Mouse (Mus musculus) C2C12 (cell line): Measurements from ENCODE around the gene Sept14. TPM values are rescaled to one million over a fixed set of nuclear protein-coding genes. Genes with fewer than 3 reads are reported as not detected.

Experiments used
- H3K27me3 ChIP-seq: one replicate; pipeline ENCODE4 v1.6.1; 2011; ENCODE audit not compliant: control insufficient read depth, insufficient read depth, insufficient read length
- H3K36me3 ChIP-seq: one replicate; pipeline ENCODE4 v1.6.1; 2011; ENCODE audit not compliant: control insufficient read depth, insufficient read depth
- H3K4me3 ChIP-seq: one replicate; pipeline ENCODE4 v1.5.1; 2011; ENCODE audit warnings: mild to moderate bottlenecking, control low read depth; ENCODE audit not compliant: poor library complexity, insufficient read depth, severe bottlenecking
- H3K79me2 ChIP-seq: one replicate; pipeline ENCODE4 v1.6.1; 2011; ENCODE audit not compliant: control insufficient read depth, insufficient read depth
- H3K79me3 ChIP-seq: one replicate; pipeline ENCODE4 v1.6.1; 2011; ENCODE audit warnings: low read depth, control low read depth
- H3ac ChIP-seq: one replicate; pipeline ENCODE3; 2011; ENCODE audit warnings: low read depth; ENCODE audit not compliant: control insufficient read depth, insufficient read length
- CEBPB ChIP-seq: IDR thresholded peaks from one replicate; pipeline ENCODE4 v1.6.1; 2011; ENCODE audit warnings: low read depth, mild to moderate bottlenecking, control low read depth, moderate library complexity
- CTCF ChIP-seq: IDR thresholded peaks from one replicate; pipeline ENCODE4 v1.5.1; 2011; ENCODE audit not compliant: control insufficient read depth, insufficient read depth, insufficient read length
- FOSL1 ChIP-seq: IDR thresholded peaks from one replicate; pipeline ENCODE4 v1.8.0; 2011; ENCODE audit warnings: mild to moderate bottlenecking, low read length; ENCODE audit not compliant: poor library complexity, insufficient read depth, severe bottlenecking
- MAX ChIP-seq: IDR thresholded peaks from one replicate; pipeline ENCODE4 v1.6.1; 2011; ENCODE audit warnings: mild to moderate bottlenecking, control low read depth
- MYOD1 ChIP-seq: IDR thresholded peaks from one replicate; pipeline ENCODE4 v1.6.1; 2011; ENCODE audit warnings: low read depth; ENCODE audit not compliant: control insufficient read depth, insufficient read length
- MYOG ChIP-seq: IDR thresholded peaks from one replicate; pipeline ENCODE4 v1.6.1; 2011; ENCODE audit not compliant: control insufficient read depth, insufficient read length; ENCODE audit errors: extremely low read depth
- USF1 ChIP-seq: IDR thresholded peaks from one replicate; pipeline ENCODE4 v1.6.1; 2011; ENCODE audit warnings: low read depth, mild to moderate bottlenecking, control low read depth, moderate library complexity
- polyA plus RNA-seq: library from polyadenylated mRNA; unstranded; fragments of >200 nt; fragmentation: generic; extraction: Trizol; gene quantifications from one replicate; pipeline ENCODE4 v1.2.1, GENCODE M21; 2012; ENCODE audit warnings: missing spikeins

The Sept14 gene
- polyA plus RNA-seq, 1 experiment: not detected

DNA sequence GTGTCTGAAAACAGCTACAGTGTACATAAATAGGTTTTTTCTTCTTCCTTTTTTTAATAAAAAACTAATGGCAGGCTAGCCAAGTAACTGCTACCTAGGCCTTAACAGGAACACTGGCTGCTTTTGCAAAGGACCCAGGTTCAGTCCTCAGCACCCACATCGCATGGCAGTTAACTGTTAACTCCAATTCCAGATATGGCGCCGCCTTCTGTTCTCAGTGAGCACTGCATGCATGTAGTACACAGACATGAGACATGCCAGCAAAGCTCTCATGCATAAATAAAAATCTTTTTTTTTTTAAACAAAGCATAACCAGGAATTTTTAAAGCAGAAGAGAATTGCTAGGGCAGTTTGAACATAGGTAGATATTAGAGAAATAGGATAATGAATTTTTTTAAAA is 11.9 kb upstream of the Sept14 start:
- no peak overlapping the region for H3ac ChIP-seq
- peaks cover 21% of the 10 kb centered on the region for H3K79me2 ChIP-seq
- TF ChIP-seq CEBPB (no peak), USF1 (no peak), MYOD1 (no peak), FOSL1 (no peak), CTCF (no peak), MAX (no peak), MYOG (no peak)
- peaks cover 36% of the 10 kb centered on the region for H3K36me3 ChIP-seq
- H3K79me3 ChIP-seq: peaks cover 12% of the 10 kb centered on the region
- no peaks in the 10 kb centered on the region for H3K27me3 ChIP-seq
- H3K4me3 ChIP-seq: no peak overlapping the region

DNA sequence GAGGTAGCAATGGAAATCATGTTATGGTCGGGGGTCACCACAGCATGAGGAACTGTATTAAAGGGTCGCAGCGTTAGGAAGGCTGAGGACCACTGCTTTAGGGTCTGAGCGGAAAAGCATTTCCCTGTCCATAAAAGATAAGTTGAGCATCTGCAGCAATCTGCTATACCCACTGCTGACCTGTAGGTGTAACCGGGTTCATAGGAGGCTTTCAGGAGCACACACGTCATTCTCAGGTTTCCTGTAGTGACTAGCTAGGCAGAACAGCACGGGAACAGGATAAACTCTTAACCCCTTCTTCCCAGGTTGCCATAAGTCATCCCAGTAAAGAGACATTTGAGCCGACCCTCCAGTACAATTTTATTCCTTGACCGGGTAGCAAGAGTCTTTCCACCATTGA is 8.7 kb upstream of the Sept14 start:
- no peak for TF ChIP-seq CTCF
- TF ChIP-seq MYOG: no peak
- no peak for TF ChIP-seq CEBPB
- no peak for TF ChIP-seq USF1
- no peak for TF ChIP-seq MYOD1
- TF ChIP-seq MAX: no peak
- no peak for TF ChIP-seq FOSL1
- Histone ChIP-seq H3K4me3 (no peak overlapping the region), H3ac (no peak overlapping the region)

DNA sequence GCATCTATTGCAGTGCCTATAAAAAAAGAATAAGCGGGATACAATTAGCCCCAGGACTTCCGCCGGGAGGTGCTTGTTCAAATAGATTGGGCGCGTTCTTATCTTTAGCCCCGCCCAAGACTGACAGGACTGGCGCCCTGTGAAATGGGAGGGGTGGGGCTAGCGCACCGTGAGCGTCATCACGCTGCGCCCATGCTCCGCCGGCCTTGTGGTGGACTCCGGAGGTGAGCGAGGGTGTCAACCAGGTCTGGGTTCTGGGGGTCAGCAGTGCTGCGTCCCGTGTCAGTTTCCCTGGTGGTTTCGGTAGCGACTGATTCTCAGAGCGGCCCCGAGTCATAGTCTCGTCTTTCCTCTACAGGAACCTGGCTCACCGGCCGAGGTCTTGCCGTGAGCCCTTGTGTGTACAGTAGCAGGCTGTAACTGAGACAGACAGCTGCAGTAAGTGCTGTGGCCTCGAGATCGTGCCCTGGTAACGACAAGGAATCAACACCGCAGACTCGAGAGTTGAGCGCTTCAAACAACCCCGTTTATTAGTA is 7.1 kb upstream of the Sept14 start, which contains the start of gene Mrps17:
Gene Mrps17 (plus strand): TSS at position 172 of the 536 bp plus-strand sequence.
- H3ac ChIP-seq: peak within 1 kb of the TSS; percentile 64
- H3K79me2 ChIP-seq: peaks cover 21% of the 10 kb centered on the region
- peak within 1 kb of the TSS; percentile 92 for H3K4me3 ChIP-seq
- H3K36me3 ChIP-seq: peaks cover 36% of the 10 kb centered on the region
- TF ChIP-seq MYOG (no peak), MAX (no peak), MYOD1 (no peak), CTCF (no peak), FOSL1 (no peak), CEBPB (no peak), USF1 (no peak)
- H3K79me3 ChIP-seq: peaks cover 12% of the 10 kb centered on the region
- H3K27me3 ChIP-seq: peaks cover 7% of the 10 kb centered on the region

More for the DNA sequence above, 8.7 kb upstream of the Sept14 start:
- peaks cover 36% of the 10 kb centered on the region for H3K36me3 ChIP-seq
- peaks cover 12% of the 10 kb centered on the region for H3K79me3 ChIP-seq
- H3K27me3 ChIP-seq: peaks cover 4% of the 10 kb centered on the region
- peaks cover 21% of the 10 kb centered on the region for H3K79me2 ChIP-seq

DNA sequence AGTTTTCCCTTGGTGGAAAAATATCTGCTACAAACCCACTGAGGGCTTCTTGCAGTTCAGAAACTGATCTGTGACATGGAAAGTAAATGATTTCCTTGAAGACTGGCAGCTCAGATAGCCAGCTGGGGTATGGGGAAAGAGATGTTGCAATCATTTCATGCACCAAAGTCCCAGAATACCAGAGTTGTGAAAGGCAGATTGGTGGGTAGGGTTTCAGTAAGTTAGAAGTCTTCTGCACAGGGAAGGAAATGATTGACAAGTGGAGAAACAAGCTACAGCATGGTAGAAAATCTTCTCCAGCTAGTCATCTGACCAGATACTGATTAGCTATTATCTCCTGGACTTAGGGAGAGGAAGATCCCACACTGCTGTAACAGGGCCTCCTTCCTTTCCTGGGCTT is 4.9 kb downstream of the Sept14 start:
- Histone ChIP-seq H3ac (no peak overlapping the region), H3K79me3 (no peaks in the 10 kb centered on the region), H3K4me3 (no peak overlapping the region), H3K79me2 (no peaks in the 10 kb centered on the region), H3K36me3 (no peaks in the 10 kb centered on the region), H3K27me3 (peaks cover 9% of the 10 kb centered on the region)
- no peak for TF ChIP-seq MYOD1
- TF ChIP-seq CEBPB: peak; percentile 4

DNA sequence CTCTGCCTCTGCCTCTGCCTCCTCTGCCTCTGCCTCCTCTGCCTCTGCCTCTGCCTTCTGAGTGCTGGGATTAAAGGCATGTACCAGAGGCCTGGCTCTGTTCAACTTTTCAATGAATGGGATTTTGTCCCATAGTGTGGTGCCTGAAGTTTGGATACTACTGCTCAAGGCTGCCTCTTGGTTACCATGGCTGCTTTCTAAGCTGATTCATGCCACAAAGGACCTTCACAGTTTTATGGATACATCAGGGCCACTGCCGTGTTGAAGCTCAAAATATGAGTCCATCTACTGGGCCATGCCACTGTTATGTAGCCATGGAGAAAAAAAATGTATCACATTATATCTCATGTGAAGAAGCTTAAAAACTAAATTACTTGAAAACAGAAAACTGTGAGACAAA is 6.6 kb downstream of the Sept14 start:
- H3K79me2 ChIP-seq: no peaks in the 10 kb centered on the region
- H3K79me3 ChIP-seq: no peaks in the 10 kb centered on the region
- TF ChIP-seq FOSL1 (no peak), MYOD1 (no peak), MYOG (no peak), CEBPB (no peak), CTCF (no peak), MAX (no peak)
- no peak overlapping the region for H3ac ChIP-seq
- H3K36me3 ChIP-seq: no peaks in the 10 kb centered on the region
- peaks cover 9% of the 10 kb centered on the region for H3K27me3 ChIP-seq
- H3K4me3 ChIP-seq: no peak overlapping the region

DNA sequence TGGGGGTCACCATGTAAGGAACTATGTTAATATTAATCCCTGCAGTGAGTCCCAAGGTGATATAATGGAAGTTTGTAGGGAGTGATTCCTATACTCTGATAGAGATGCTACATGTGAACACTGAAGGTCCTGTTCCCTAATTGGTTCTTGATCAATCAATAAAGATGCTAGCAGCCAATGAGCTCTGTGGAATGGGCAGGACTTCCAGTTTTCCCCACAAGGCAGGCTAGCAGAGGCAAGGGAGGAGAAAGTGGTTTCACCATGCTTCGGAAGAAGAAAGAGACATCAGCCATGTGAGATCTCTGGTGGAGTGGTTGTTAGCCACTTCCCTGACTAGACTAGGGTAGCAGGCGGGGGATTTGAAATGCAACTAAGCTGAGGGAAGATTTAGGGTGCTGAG is 7.8 kb downstream of the Sept14 start:
- H3K79me2 ChIP-seq: no peaks in the 10 kb centered on the region
- no peak overlapping the region for H3ac ChIP-seq
- H3K79me3 ChIP-seq: no peaks in the 10 kb centered on the region
- H3K27me3 ChIP-seq: peaks cover 9% of the 10 kb centered on the region
- peak overlapping the region; percentile 18 for H3K4me3 ChIP-seq
- no peak for TF ChIP-seq CTCF
- TF ChIP-seq MAX: no peak
- TF ChIP-seq MYOG: no peak
- no peak for TF ChIP-seq MYOD1
- no peak for TF ChIP-seq FOSL1
- no peak for TF ChIP-seq CEBPB
- TF ChIP-seq USF1: no peak
- no peaks in the 10 kb centered on the region for H3K36me3 ChIP-seq
